ENCODE assay signal across 8 mouse cellular contexts in the genomic region with DNA sequence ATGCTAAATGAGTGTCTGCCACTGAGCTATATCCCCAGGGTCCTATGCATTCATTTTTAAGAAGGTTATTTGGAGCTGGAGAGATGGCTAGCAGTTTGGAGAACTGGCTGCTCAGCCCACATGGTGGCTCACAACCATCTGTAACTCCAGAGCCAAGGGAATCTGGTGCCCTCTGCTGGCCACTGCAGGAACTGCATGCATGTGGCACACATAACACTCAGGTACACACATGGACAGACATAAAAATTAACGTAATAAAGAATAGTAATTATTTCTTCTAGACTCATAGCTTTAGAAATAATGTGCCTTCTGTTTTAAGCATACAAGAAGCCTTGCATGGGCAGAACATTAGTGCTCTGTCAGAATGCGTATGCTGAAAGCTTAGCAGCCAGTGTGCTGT.
DNase-seq lines count a peak whose midpoint lies in the region; TF ChIP-seq lines count a peak whose summit lies in the region.

No protein-coding gene starts in this region.

- no peaks in the 10 kb centered on the region for H3K36me3 ChIP-seq in E14TG2a.4 (ENCODE audit: insufficient read depth, low read length)

- peak; percentile 10 for DNase-seq in kidney, postnatal 10 days
- DNase-seq in kidney, postnatal 14 days, result no peak
- DNase-seq in R1 (ENCODE audit: low read depth, low spot score), result peak; percentile 73
- DNase-seq in naive thymus-derived CD4-positive, alpha-beta T cell, adult 2 months (ENCODE audit: low read depth), result peak; percentile 66
- no peak for DNase-seq in right cerebral cortex, postnatal 36 days (ENCODE audit: low spot score in 2 of 2)
- no peak for DNase-seq in ovary, postnatal 36 days (ENCODE audit: low spot score)
- no peak for DNase-seq in left cerebral cortex, adult 18-20 months (ENCODE audit: low spot score in 2 of 2)

- no peak overlapping the region for H3K4me3 ChIP-seq in E14TG2a.4 (replicated peaks; ENCODE audit: low read length)

- no peaks in the 10 kb centered on the region; the same call in 1 of the 2 replicates for H3K9me3 ChIP-seq in E14TG2a.4 (ENCODE audit: low read length)

- TF ChIP-seq CTCF in E14TG2a.4 (conservative IDR thresholded peaks at IDR 0.05; ENCODE audit: low read length), result peak; percentile 98

- H3K4me1 ChIP-seq in E14TG2a.4 (replicated peaks; ENCODE audit: low read depth, low read length), result no peaks in the 10 kb centered on the region

- 0 out of 2 replicates have a peak, but pooled peaks cover 4% of the 10 kb centered on the region for H3K27me3 ChIP-seq in E14TG2a.4 (ENCODE audit: insufficient read depth, low read length)

Comparison
In these comparisons a context has a peak if more than half of its experiments do, and no peak if none do; other contexts are left out.
1. DNase-seq: peak in kidney, postnatal 10 days (single experiment), R1 (single experiment) and naive thymus-derived CD4-positive, alpha-beta T cell, adult 2 months (single experiment); none in kidney, postnatal 14 days (single experiment), right cerebral cortex, postnatal 36 days (0 of 2), ovary, postnatal 36 days (single experiment) and left cerebral cortex, adult 18-20 months (0 of 2).